Mouse (Mus musculus): ENCODE results near the gene Trmt13. TPM values are rescaled to one million over a fixed set of nuclear protein-coding genes. Genes with fewer than 3 reads are reported as not detected.

Gene Trmt13
- total RNA-seq, 2 experiments from 2014 or later: 0.38 to 10.1 TPM

DNA sequence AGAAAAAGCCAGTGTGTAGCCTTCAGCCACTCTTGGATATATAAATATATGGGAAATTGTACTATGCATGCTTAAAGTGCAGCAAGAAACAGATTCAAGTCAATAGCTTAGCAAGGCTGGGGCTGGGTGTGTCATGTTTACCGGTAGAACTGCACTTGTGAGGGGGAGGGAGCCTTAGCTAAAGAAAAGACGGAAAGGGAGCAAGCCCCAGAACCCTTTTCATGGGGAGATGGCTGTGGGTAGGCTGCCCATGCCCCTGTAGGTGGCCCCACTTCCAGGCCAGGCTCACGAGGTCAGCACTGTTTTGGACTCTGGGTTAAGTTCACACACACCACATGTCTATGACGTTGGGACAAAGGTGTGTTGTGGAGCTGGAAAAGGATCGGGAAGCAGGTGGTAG, 21.4 kb upstream of the Trmt13 start:
- ATAC-seq (replicated peaks; ENCODE audit: low FRiP score, poor library complexity, severe bottlenecking): no peak

DNA sequence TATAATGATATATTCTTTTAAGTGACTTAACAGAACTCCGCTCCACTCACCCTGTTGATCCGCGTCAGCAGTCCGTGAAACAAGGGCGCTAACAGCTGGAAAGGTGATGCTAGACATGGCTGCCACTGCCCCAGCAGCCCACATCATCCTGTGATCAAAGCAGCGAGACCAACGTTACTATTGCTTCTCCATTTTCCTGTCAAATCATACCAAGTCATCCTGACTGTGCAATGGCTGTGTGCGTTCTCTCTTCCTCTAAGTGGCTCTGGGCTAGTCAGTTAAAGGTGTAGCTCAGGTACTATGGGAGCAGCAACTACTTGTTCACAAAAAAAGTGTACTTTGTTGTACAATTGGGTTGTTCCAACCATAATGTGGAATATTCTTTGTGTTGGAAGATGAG, 20.5 kb upstream of the Trmt13 start:
- ATAC-seq (replicated peaks; ENCODE audit: low FRiP score, poor library complexity, severe bottlenecking): no peak

DNA sequence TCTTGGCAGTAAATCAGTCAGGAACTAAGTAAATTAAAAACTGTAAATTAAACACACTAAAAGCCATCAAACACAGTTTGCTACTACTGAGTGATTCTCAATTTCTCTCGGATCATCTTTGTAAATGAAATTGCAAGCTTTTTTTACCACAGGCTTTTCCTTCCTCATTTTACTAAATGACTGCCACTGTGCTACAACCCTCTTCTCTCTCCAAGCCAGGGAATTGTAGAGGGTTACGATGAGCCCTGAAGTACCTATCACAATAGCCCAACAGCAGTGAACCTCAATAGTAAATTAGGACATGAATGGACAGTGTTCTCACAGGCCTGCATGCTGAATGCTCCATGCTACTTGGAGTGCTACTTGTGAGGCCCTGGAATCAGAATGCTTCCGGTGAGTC, 19.7 kb upstream of the Trmt13 start:
- ATAC-seq (replicated peaks; ENCODE audit: low FRiP score, poor library complexity, severe bottlenecking): no peak

DNA sequence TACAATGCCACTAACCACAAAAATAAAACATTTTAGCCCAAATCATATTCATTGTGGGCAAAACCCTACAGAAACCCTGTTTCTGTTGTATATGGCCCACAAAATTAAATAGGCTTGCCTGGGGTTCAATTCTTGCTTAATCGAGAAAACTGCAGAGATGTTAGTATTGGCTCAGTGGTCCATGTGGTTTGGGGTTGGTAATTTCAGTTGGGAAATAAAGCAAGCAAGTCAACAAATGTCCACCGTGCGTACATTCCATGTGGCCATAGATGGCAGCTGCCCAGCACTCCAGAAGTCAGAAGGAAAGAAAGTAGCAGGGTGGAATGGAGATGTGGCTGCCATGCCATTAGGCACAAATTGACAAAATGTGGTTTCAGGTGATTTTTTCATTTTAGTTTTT, 18.6 kb upstream of the Trmt13 start:
- no peak for ATAC-seq (replicated peaks; ENCODE audit: low FRiP score, poor library complexity, severe bottlenecking)

DNA sequence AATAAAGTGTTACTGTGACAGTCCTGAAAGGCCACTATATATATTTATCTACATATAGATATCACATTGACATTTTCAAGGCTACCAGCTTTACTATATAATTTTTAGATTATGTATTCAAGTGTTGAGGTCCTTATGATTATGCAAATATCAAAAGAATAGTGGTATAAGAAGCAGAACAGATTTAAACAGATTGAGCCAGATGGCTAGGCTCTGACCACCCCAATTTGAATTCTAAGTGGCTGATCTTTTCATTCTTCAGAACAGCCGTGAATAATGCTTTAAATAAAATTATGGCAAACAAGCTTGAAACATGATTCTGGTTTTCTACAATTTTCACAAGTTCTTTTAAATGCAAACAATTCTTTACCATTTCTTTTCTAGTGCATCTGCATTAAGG, 17.1 kb upstream of the Trmt13 start:
- ATAC-seq (replicated peaks; ENCODE audit: low FRiP score, poor library complexity, severe bottlenecking): no peak

DNA sequence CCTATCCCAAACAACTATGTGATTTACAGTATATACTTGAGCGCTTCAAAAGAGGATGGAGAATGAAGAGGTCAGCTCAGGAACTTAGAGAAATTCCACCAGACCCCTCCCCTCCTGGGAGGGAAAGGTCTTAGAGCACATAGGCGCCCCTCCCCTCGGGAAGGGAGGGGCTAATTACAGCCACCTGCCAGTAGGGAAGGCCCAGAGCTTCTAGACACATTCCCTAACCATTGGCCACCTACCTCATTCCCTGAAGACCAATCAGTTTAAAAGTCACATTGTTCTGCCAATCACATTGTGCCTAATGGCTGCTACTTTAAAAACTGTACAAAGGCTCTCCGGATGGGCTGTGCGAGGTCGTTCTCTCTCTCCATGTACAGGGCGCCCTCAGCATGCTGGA, 8.3 kb upstream of the Trmt13 start:
- ATAC-seq (replicated peaks; ENCODE audit: low FRiP score, poor library complexity, severe bottlenecking): no peak

DNA sequence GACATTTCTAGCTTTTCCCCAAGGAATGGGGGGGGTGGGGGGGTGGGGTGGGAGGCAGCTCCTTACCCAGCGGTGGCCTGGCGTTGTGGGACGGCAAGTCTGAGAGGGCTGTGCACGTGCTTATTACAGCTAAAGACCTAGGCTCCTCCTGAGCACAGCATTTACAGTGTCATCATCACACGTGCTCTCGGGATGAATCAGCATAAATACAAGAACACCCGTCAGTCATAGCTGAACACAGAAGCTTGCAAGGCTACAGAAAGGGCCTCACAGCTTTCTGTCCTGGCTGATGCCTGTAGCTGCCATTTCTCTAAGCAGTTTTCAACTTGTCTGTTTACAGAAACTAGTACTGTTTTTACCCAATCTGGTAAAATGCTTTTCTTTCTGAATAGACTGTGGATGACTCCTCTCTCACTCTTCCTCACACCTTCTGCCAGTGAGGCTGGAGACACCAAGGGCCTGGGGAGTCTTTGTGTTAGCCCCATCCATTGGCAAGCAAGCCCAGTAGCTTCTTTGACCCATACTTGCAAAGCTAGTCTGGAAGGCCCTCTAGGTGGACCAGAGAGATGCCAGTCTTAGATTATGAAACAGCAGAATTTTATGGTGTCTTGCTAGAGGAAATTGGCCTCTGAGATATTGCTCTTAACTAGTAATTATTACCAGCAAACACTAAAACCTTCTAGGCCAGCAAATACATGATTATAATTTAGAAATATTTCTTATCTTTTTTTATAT, 6.4 kb upstream of the Trmt13 start:
- ATAC-seq (replicated peaks; ENCODE audit: low FRiP score, poor library complexity, severe bottlenecking): peak; percentile 97

DNA sequence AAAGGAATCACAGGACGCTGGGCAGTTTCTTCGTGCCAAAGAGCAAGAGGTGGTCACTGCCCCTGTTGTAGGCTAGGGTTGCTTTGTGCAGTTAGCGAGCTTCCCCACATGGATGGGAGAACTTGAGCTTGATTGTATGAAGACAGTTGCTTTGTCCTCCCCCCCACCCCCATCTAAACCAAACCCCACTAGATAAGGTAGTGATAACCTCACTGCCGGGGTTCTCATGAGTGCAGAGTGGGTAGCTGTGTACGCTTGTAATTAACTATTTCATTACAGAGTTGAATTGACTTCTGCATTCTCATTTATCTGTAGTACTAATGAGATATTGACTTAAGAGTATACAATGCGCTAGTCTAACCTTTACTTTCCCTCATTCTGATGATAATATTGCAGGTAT, 4.5 kb upstream of the Trmt13 start:
- ATAC-seq (replicated peaks; ENCODE audit: low FRiP score, poor library complexity, severe bottlenecking): no peak

DNA sequence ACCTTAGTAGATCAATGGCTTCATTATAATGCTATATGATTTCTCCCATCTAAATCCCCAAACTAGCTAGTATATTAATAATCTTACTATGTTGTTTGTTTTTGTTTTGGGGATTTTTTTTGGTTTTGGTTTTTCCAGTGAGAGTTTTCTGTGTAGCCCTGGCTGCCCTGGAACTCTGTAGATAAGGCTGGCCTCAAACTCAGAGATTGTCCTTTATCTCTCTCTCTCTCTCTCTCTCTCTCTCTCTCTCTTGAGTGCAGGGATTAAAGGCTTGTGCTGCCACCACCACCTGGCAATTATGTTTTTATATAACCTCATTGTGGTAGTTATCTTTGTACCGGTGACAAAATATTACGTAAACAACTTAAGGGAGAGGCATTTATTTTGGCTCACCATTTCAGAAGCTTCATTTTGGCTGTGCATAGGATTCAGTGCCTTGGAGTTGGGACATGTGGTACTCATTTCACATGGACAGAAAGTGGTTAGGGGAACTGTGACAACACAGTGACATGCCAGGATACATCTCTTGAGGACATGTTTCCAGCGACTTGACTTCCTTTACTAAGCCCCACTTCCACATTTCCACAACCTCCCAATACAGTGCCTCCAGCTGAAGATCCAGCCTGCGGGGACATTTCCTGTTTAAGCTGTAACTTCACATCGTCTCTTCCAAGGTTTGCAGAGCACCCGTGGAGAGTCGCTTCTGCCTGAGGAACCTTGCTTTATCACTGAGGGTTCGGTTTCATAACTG, 1.1 kb upstream of the Trmt13 start:
- ATAC-seq (replicated peaks; ENCODE audit: low FRiP score, poor library complexity, severe bottlenecking): no peak

DNA sequence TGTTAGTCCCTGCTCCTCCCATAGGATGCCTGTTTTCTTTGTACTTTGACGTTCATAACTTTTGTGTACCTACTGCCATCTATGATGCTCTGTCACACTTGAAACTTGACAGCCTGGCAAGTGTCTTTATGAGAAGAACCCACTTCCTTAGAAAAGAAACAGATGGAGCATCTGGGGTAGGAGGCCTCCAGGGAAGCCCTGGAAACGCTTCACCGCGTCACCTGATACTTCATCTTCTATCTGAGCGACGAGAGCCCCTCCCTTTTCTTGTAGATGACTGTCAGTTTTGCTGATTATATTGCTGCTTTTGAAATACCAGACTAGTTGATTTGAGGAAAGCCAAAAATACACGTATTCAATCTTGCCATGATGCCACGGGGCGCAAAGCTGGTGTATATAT, 9.8 kb downstream of the Trmt13 start:
- ATAC-seq (replicated peaks; ENCODE audit: low FRiP score, poor library complexity, severe bottlenecking): no peak

DNA sequence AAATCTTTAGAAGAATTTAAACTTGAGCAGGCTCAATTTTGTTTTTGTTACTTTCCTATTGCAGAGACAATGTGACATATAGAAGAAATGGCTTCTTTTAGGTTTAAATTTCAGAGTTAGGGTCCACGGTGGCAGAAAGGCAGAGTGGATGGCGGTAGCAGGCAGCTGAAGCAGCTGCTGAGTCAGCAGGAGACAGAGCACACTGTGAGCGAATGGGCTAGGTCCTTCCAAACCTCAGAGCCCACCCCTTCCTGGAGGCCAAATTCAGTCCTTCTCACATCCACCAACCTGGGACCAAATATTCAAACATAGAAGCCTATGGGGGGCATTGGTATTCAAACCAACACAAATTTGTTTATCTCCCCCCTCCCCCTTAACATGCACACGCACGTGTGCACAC, 12.6 kb downstream of the Trmt13 start:
- ATAC-seq (replicated peaks; ENCODE audit: low FRiP score, poor library complexity, severe bottlenecking): no peak

DNA sequence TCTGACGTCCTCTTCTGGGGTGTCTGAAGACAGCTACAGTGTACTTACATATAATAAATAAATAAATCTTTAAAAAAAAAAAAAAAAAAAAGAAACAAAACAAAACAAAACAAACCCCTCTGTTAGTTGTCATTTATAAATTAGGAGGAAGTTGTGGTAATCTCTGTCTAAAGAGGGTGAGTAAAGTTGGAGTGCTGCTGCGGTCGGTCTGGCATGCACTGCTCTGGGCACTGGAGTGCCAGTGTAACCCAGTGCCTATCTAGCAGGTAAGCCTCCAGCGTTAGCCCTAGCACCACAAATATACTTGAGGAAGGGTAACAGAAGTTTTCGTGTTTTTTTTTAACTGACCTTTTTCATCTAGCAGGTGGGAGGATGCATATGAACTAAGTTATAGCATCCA, 13.4 kb downstream of the Trmt13 start:
- ATAC-seq (replicated peaks; ENCODE audit: low FRiP score, poor library complexity, severe bottlenecking): no peak

DNA sequence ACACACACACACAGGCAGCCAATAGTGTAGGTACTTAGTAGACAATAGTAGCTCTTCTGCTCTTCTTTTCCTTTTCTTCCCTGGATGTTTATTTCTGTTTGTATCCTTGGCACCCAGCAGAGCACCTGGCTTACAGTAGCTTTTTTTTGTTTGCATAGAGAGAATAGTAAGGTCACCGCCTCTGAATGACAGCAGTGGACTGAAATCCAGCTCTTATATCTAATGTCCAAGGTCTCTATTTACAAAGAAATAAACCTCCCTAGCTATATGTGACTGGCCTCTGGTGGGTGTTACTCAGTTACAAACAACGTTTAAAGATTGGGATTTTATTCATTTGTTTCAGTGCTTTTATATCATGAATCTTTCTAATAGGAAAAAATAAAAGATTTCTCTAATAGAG, 14.7 kb downstream of the Trmt13 start:
- ATAC-seq (replicated peaks; ENCODE audit: low FRiP score, poor library complexity, severe bottlenecking): no peak

DNA sequence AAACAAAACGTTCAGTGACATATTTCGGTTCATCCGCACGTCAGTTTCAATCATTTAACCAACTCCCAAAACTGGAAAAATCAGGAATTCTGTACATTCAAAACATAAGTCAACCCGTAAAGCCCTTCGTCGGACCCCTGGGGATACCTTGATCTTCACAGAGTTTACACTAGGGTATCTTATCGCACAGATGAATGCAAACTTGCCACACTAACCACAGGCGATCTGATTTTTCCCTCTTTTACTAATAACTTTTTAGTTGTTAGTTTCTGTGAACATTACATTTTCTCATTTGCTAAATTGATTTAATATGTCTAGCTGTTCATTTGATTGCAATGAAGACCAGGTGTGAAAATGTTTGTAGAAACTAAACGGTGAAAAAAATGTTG, 18.8 kb downstream of the Trmt13 start:
- ATAC-seq (replicated peaks; ENCODE audit: low FRiP score, poor library complexity, severe bottlenecking): peak; percentile 6; the same call in 1 of the 2 replicates

DNA sequence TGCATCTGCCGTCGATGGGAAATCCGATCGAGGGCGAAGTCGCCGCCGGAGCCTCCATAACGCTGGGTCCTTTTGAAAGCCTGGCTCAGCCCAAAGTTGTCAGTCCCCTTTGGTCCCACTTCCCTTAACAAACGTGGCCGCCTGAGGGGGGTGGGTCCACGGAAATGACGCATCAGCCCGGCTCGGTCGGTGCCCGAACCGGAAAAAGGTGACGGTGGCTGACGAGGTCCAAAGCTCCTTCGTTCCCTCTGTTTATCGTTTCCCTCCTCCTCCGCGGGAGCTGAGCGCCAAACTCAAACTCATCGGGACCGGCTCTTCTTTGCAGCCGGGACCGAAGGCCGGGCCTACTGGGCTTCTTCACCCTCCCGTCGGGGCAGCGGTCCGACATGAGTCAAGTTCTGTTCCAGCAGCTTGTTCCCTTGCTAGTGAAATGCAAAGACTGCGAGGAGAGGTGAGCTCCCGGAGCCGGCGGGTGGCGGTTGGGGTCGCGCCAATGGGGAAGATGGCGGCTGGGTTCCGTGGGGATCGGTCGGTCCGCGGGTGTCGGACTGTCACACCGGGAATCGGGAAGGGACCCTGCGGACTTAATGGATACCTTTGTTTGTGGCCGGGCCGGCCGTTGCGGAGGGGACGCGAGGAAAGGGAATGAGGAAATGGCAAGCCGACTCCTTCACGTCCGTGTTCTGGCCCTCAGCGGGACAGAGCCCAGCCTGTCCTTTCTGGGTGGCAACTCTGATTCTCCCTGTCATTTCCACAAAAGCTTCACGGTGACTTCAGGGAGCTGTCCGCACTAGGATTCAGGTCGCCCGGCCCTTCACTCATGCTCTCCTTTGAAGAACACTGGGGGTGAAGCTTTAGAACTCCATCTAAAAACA, 19.4 kb downstream of the Trmt13 start, which contains the start of gene Sass6:
Sass6 (plus strand) TSS at position 255 of the 875 bp plus-strand sequence.
- ATAC-seq (replicated peaks; ENCODE audit: low FRiP score, poor library complexity, severe bottlenecking): peak; percentile 92

DNA sequence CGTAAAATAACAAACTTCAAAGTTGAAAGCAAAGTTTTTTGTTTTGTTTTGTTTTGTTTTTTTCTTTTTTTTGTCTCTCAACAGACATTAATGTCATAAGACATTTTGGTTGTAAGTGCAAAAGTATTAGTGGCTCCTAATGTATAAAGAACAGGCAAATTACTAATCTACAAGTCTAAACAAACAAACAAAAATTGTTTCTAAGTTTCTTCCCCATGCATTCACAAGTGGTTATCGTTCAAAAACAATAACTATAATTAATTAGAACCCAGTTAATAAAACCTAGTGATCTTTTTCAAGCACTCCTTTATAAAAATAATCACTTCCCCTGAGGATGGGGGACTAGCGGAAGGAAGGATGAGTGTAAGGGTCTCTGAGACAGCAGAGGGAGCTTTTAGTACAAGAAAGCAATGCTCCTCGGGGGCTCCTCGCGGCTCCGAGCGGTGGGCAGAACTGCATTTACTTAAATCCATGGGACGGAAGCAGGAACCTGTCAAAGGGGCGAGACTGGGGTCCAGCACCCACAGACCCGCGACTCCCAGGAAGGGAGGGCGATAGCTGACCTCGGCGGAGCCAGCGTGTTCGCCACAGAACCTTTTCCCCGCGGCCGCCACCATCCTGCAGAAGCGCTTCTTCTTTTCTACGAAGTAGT, 20.2 kb downstream of the Trmt13 start:
- ATAC-seq (replicated peaks; ENCODE audit: low FRiP score, poor library complexity, severe bottlenecking): peak; percentile 70

DNA sequence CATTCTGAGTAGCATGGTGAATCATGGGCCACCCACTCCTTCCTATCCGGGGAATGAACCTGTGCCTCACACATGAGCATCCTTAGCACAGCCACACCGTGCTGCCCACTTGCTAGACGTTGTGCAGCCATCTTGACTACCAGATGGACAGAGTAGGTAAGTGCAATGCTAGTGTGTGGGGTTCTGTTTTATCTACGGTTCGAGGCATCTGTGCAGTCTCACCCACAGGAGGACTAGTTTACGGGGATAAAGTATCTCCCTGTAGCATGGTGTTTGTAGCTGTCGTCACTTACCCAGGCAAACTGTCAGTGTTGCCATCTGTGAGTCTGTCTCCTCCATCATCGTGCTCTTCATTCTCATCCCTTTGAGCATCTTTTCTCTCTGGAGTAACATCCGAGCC, 32.2 kb downstream of the Trmt13 start:
- ATAC-seq (replicated peaks; ENCODE audit: low FRiP score, poor library complexity, severe bottlenecking): no peak

DNA sequence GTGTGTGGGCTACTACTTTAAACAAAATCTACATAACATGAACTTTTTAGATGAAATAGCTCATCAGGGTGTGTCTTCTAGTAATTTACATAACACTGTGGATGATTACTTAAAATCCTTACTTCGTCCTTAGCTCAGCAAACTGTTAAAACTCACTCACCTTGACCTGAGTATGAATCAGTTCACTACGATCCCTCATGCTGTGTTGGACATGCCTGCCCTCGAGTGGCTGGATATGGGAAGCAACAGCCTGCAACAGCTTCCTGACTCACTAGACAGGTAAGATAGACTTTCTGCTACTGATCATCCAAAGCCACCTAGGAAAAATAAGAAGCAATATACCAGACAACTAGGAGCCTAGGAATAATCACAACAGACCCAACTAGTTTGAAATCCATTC, 37.1 kb downstream of the Trmt13 start:
- no peak for ATAC-seq (replicated peaks; ENCODE audit: low FRiP score, poor library complexity, severe bottlenecking)

DNA sequence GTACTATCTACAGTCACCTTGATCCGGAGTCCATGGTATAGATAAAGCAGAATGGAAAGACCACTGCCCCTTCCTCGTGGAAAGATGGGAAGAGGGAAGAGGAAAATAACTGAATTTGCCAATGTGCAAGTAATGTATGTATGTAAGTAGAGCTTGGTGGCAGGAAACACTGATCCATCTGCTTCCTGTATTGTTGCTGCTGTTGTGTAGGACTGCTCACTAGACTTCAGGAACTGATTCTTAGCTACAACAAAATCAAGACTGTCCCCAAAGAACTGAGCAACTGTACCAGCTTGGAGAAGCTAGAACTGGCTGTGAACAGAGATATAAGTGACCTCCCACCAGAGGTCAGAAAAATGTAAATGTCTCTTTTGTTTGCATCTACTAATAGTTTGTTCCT, 43.8 kb downstream of the Trmt13 start:
- ATAC-seq (replicated peaks; ENCODE audit: low FRiP score, poor library complexity, severe bottlenecking): no peak

DNA sequence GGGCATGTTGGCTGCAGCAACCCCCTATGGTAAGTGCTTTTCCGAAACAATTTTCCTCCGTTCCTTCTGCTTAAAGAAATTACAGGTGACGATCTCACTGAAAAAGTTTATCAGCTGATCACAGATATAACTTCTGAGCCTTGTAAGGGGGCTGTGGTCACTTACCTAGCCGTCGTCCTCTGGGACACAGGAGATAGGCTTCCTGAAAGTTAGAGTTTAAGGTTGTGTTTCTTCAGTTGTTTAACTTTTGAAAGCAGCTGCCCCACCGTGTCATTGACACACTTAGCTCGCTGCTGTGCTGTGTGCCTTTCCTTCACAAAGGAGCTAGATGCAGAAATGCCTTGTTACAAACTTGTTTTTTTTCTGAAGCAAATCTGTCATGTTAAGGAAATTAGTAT, 51.3 kb downstream of the Trmt13 start:
- ATAC-seq (replicated peaks; ENCODE audit: low FRiP score, poor library complexity, severe bottlenecking): peak; percentile 54
